Mouse (Mus musculus) bone marrow macrophage, adult 2 months (primary cell): Measurements from ENCODE around the gene Zcchc2. TPM values are rescaled to one million over a fixed set of nuclear protein-coding genes. Genes with fewer than 3 reads are reported as not detected.

Experiments
- H3K27ac ChIP-seq: 2 replicates; pipeline ENCODE4 v1.5.1; 2012; ENCODE audit warnings: low read depth, low read length; ENCODE audit not compliant: insufficient read depth
- H3K4me1 ChIP-seq: 2 replicates; pipeline ENCODE4 v1.6.1; 2012; ENCODE audit warnings: low read length; ENCODE audit not compliant: control insufficient read depth, insufficient read depth
- H3K4me3 ChIP-seq: 2 replicates; pipeline ENCODE4 v1.5.1; 2012; ENCODE audit warnings: mild to moderate bottlenecking, low read length, moderate library complexity; ENCODE audit not compliant: insufficient read depth
- CTCF ChIP-seq: IDR thresholded peaks from 2 replicates; pipeline ENCODE4 v1.5.1; 2012; ENCODE audit warnings: low read depth, mild to moderate bottlenecking, low read length, moderate library complexity
- POLR2A ChIP-seq: IDR thresholded peaks from 2 replicates; pipeline ENCODE4 v1.6.1; 2012; ENCODE audit warnings: mild to moderate bottlenecking, low read depth, low read length, borderline replicate concordance
- polyA plus RNA-seq: library from polyadenylated mRNA; stranded (reverse); fragments of >200 nt; gene quantifications from 2 replicates; pipeline ENCODE4 v1.2.4, GENCODE M21; 2012; ENCODE audit not compliant: missing spikeins, insufficient read depth, insufficient read length

The Zcchc2 gene
- polyA plus RNA-seq, 1 experiment, result 18.0 TPM

GRCm38 (mm10) chr1:106059516-106060277 lies 69.5 kb downstream of the Zcchc2 start:
- Histone ChIP-seq H3K27ac (no peak overlapping the region), H3K4me3 (no peak overlapping the region), H3K4me1 (peaks cover 8% of the 10 kb centered on the region)
- no peak for TF ChIP-seq CTCF
- no peak for TF ChIP-seq POLR2A

- no peak overlapping the region for H3K4me3 ChIP-seq
- peaks cover 8% of the 10 kb centered on the region for H3K4me1 ChIP-seq
- H3K27ac ChIP-seq, result no peak overlapping the region
- TF ChIP-seq CTCF, result no peak
- TF ChIP-seq POLR2A, result no peak
Observed at GRCm38 (mm10) chr1:106061185-106061910, 71.1 kb downstream of the Zcchc2 start.

- no peak overlapping the region for H3K4me3 ChIP-seq
- peaks cover 8% of the 10 kb centered on the region for H3K4me1 ChIP-seq
- TF ChIP-seq POLR2A, result no peak
- no peak for TF ChIP-seq CTCF
- H3K27ac ChIP-seq, result no peak overlapping the region
Observed at GRCm38 (mm10) chr1:106062891-106063590, 72.8 kb downstream of the Zcchc2 start.

- TF ChIP-seq CTCF (no peak), POLR2A (no peak)
- Histone ChIP-seq H3K4me1 (peaks cover 8% of the 10 kb centered on the region), H3K4me3 (no peak overlapping the region), H3K27ac (no peak overlapping the region)
Observed at GRCm38 (mm10) chr1:106063591-106064170, 73.5 kb downstream of the Zcchc2 start.

- no peak for TF ChIP-seq POLR2A
- TF ChIP-seq CTCF, result no peak
- no peak overlapping the region for H3K27ac ChIP-seq
Observed at GRCm38 (mm10) chr1:106064291-106064690, 74.1 kb downstream of the Zcchc2 start.

GRCm38 (mm10) chr1:106064711-106065110 lies 74.5 kb downstream of the Zcchc2 start:
- Histone ChIP-seq H3K4me1 (peaks cover 5% of the 10 kb centered on the region; the same call in 1 of the 2 replicates), H3K27ac (no peak overlapping the region), H3K4me3 (no peak overlapping the region)
- no peak for TF ChIP-seq CTCF
- TF ChIP-seq POLR2A, result no peak

More at GRCm38 (mm10) chr1:106064291-106064690, 74.1 kb downstream of the Zcchc2 start:
- Histone ChIP-seq H3K4me1 (peaks cover 5% of the 10 kb centered on the region; the same call in 1 of the 2 replicates), H3K4me3 (no peak overlapping the region)

GRCm38 (mm10) chr1:106065679-106066078 lies 75.5 kb downstream of the Zcchc2 start:
- H3K4me1 ChIP-seq, result peaks cover 5% of the 10 kb centered on the region; the same call in 1 of the 2 replicates
- TF ChIP-seq POLR2A (no peak), CTCF (no peak)
- H3K4me3 ChIP-seq, result no peak overlapping the region
- no peak overlapping the region for H3K27ac ChIP-seq

GRCm38 (mm10) chr1:106067306-106067705 lies 77.1 kb downstream of the Zcchc2 start:
- no peak overlapping the region for H3K27ac ChIP-seq
- TF ChIP-seq CTCF, result no peak
- TF ChIP-seq POLR2A, result no peak
- no peak overlapping the region for H3K4me3 ChIP-seq
- H3K4me1 ChIP-seq, result peaks cover 2% of the 10 kb centered on the region; the same call in 1 of the 2 replicates

- Histone ChIP-seq H3K4me1 (no peaks in the 10 kb centered on the region), H3K4me3 (no peak overlapping the region), H3K27ac (no peak overlapping the region)
- TF ChIP-seq POLR2A (no peak), CTCF (no peak)
Observed at GRCm38 (mm10) chr1:106069867-106070543, 79.8 kb downstream of the Zcchc2 start.
